Mouse (Mus musculus) cerebellum, adult 9-11 months (tissue): ENCODE results near the gene Carhsp1.

Experiments used
- DNase-seq: peaks from one replicate; pipeline ENCODE4 v3.0.0; 2022

The Carhsp1 gene

DNA sequence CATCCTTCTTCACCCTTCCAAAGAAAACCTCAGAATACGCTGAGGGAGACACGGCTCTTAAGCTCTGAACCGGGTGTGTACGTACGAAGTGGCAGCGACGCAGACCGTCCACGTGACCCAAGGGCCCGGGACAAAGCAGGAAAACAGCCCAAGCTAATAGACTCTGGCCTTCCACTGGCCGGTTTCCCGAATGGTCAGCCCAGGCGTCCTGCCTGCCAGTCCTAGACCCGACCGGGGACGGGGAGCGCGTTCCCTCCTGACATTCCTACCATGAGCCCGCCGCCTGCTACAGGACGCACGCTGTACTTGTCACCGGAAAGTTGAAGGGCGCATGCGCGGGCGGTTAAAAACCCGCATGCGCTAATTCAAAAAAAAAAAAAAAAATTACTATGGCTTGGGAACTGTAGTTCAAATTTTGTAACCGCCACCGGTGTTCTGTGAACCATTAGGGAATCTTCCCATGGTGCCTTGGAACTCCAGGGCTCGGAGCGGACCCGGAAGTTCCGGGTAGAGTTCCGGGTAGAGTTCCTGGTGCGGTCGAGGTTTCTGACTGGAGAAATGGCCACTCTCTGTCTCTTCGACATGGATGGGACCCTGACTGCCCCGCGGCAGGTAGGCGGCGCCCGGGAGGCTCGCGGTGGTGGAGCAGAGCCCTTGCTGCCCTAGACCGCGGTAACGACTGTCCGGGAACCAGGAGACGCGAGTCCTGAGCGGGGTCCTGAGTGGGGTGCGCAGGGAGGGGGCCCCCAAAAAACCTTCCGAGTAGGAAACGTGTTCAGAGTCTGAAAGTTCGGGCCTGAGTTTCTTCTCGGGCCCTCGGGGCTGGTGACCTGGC is 34.5 kb downstream of the Carhsp1 start, which contains the start of the genes Pmm2 and Tmem186:
Gene Pmm2, plus strand, starts transcription at position 458 of the 835 bp plus-strand sequence.
Gene Tmem186, minus strand, starts transcription at position 496 of the 835 bp plus-strand sequence.
- DNase-seq, result peak; percentile 92

DNA sequence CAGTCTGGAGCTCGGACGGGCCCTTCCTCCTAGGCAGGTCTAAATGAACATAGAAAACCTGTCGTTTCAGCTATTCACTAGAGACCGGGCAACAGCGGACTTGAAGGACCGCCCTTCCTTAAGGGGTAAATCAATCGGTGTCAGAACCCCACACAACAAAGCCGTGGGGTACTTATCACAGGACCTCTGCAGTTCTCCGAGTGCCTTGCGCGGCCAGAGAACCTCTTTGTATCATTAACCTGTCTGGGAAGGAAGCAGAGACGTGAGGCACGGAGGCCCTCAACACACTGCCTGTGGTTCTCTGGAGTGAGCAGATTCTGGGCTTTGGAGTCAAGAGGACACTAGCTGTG is 35.1 kb downstream of the Carhsp1 start:
- DNase-seq, result no peak

DNA sequence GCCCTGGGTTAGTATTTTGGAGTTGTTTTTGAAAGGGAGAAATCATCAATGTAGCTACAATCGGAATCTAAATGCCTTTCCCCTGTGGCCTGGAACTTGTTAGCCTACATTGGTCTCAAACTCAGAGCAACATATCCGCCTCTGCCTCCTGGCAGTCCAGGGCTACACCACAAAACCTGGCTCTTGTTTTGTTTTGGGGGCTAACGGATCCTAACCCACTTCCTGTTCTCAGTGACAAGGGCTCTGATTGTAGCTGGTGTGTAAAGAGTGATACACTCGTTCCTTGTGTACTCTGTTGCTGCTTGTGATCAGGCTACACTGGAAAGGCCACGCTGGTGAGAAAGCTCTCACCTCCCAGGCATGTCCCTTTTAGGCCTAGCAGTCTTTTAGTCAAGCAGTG is 40.5 kb downstream of the Carhsp1 start:
- DNase-seq, result no peak

DNA sequence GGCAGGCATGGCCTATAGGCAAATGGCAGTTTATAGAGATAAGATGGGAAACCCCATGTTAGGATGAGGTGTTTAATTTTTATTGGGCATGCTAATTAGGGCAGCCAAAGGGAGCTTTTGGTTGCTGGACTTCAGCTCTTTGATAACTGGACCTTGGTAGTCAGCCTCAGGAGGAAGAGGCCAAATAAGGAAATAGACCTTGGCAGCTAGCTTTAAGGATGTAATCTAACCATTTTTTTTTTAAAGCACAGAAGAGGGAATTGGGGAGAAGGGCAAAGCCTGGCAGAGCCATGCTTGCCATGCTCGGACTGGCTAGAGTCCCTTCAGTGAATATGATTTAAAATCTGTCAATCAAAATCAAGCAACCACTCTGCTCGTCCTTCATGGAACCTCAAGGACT is 41.5 kb downstream of the Carhsp1 start:
- no peak for DNase-seq

DNA sequence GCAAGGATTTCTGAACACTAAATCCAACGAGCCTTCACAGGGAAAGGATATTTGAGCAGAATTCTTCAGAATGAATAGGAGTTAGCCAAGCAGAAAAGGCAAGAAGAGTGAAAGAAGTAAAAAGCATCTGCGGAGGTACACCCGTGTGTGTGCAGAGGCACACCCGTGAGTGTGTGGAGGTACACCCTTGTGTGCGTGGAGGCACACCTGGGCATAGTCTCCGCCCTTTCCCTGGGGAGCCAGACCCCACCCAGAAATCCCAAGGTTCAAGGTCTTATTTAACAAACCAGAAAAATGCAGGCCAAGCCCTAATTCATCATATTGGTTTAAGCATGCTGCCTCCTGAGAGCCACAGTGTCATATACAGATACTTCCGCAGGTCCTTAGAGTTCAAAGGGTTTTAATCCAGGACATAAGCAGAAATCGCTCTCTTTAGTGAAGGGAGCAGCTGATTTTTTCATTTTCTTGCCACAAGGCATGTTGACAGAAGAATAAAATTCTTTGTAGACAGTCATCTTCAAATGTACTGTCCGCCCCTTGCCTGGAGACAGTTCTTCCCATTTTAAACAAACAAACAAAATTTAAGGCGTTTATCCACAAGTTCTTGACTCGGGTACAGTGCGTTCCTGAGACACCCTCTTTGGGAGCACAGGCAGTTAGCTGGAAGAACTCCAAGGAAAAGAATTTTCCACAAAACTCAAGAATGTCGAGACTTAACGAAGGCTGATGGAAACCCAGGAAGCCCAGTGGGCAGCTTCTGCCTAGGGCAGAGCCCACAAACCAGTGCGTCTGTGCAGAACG is 51.4 kb downstream of the Carhsp1 start:
- no peak for DNase-seq

DNA sequence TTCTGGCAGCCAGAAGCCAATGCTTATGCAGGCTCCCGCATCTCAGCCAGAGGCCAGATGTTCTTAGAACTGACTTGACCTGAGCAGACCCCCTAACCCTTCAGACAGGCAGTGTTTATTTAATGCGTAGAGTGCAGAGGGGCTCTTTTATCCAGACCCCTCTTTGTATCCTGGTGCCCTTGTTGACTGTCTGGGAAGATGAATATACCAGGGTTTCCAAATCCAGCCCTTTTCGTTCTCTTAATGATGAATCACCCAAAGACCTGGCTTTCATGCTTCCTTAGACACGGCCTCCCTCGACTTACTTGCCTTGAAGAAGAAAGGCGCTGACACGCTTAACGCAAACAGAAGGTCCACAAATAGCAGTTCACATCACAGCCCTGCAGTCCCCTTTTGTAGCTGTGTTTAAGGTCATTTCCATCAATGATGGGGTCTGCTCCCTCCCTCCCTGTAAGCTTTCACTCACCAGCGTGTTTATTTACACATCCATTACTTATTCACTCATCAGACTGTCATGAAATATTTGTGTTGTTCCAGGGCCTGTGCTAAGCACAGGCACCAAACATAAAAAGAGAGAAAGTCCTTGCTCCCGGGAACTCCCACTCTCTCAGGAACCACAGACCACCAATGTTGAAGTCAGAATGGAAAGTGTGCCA is 52.2 kb downstream of the Carhsp1 start:
- no peak for DNase-seq

DNA sequence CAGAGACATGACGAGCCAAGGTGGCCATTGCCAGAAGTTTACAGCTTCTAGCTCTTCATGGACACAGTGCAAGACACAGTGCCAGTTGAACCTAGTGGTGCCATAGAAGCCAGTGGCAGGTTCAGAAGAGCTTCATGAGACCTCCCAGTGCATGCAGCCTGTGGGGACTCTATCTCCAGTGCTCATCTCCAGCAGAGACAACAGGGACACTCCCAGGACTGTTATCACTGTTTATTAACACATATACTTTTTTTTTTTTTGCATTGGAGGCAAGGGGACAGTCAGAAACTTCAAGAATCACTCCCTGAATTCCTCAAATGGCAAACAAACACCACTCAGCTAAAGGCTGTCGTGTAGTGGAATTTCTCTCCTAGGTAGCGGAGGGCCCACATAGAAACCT is 58.5 kb downstream of the Carhsp1 start:
- DNase-seq, result no peak

DNA sequence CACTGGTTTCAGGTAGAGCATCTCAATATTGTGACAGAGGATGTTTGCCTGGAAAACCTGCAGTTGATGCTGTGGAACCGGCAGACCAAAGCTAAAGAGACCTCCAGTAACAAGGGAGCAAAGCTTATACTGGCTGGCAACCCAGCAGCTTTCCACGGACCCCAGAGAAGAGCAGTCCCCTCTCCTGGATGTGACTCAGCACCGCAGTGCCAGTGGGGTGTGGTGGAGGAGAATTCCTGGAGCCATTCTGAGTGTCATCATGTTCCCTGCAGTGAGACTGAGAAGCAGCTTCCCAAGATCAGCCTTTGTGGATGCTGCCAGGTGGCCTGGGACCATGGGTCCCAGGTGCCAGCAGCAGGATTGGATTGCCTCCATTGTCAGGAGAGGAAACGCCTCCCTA is 58.9 kb downstream of the Carhsp1 start:
- DNase-seq, result no peak

DNA sequence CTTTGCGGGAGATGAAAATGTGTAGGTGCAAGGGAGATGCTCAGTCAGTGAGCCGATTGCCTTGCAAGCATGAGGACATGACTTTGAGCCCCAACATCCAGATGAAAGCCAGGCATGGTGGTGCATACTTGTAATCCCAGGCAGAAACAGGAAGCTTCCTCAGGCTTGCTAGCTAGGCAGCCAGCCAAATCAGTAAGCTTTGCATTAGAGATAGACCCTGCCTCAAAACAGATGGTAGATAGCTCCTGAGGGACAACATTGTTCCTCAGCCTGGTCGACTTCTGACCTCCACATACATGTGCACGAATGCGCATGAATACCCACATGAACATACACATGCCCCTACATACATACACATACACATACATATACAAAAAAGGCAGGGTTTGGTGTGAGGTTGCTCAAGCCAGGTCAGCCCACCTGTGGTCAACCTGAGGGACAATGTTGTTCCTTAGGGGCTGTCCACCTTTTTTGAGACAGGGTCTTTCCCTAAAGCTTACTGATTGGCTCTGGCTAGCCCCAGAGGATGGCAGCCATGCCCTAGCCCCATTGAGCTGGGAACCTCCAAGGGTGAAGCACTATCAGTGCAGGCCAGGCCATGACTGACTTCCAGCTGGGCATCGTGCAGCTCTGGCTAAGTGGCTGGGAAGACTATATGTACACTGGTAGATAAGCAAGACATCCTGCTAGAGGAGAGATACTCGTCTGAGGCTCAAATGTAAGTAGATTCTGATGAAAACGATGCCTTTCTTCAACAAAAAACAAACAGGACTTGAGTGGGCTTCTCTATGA is 59.5 kb downstream of the Carhsp1 start:
- DNase-seq, result no peak

DNA sequence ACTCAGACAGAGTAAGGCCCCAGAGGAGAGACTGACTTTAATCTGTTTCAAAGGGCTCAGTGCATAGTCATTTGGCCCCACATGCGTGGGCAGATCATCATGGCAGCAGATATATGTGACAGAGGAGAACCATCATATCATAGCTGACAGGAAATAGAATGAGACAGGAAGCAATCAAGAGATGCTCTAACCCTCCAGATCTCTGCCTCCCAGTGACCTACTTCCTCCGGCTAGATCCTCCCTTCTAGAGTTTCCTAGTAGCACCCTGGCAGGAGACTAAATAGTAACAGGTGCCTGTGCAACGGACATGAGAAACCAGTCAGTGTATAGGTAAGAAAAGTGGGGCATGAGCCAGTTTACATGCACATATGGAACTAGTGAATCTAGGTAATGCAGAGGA is 61.6 kb downstream of the Carhsp1 start:
- DNase-seq, result no peak
